Mouse (Mus musculus) kidney, postnatal 0 days (tissue): ENCODE results near the gene Stard13. TPM values are rescaled to one million over a fixed set of nuclear protein-coding genes. Genes with fewer than 3 reads are reported as not detected.
A peak's percentile ranks its signal among the peaks of the same experiment; 100 is the strongest.

Experiments used
- ATAC-seq: fragments of 200-750 bp; cut with Nextera tagmentation; replicated peaks from 2 replicates; pipeline ENCODE4 v1.8.0; 2017; ENCODE audit warnings: low read depth, moderate number of reproducible peaks, moderate TSS enrichment, moderate library complexity; ENCODE audit not compliant: low FRiP score
- DNase-seq: peaks from one replicate; pipeline ENCODE4 v3.0.0-alpha.2; 2016; ENCODE audit warnings: low spot score
- H3K27ac ChIP-seq: fragments of 300-500 bp; sonication (generic); 2 replicates; pipeline ENCODE4 v1.5.1; 2014; ENCODE audit warnings: mild to moderate bottlenecking
- H3K27me3 ChIP-seq: fragments of 300-500 bp; sonication (generic); 2 replicates; pipeline ENCODE4 v1.6.1; 2014; ENCODE audit warnings: low read length, mixed read lengths; ENCODE audit not compliant: insufficient read depth
- H3K36me3 ChIP-seq: fragments of 300-500 bp; sonication (generic); 2 replicates; pipeline ENCODE4 v1.6.1; 2014; ENCODE audit warnings: low read length, mixed read lengths; ENCODE audit not compliant: insufficient read depth
- H3K4me1 ChIP-seq: fragments of 300-500 bp; sonication (generic); replicated peaks from 2 replicates; pipeline ENCODE4 v1.6.1; 2014; ENCODE audit warnings: antibody characterized with exemption, low read length, mixed read lengths; ENCODE audit not compliant: insufficient read depth
- H3K4me2 ChIP-seq: fragments of 300-500 bp; sonication (generic); 2 replicates; pipeline ENCODE4 v1.6.1; 2014; ENCODE audit warnings: mild to moderate bottlenecking, low read length, moderate library complexity, mixed read lengths
- H3K4me3 ChIP-seq: fragments of 300-500 bp; sonication (generic); replicated peaks from 2 replicates; pipeline ENCODE4 v1.5.1; 2014; ENCODE audit warnings: low read depth, low read length
- H3K9ac ChIP-seq: fragments of 300-500 bp; sonication (generic); 2 replicates; pipeline ENCODE4 v1.6.1; 2014; ENCODE audit warnings: low read depth, low read length
- H3K9me3 ChIP-seq: fragments of 300-500 bp; sonication (generic); replicated peaks from 2 replicates; pipeline ENCODE4 v1.6.1; 2016; ENCODE audit warnings: low read length, inconsistent platforms, mixed read lengths
- CTCF ChIP-seq: IDR thresholded peaks from 2 replicates; pipeline ENCODE4 v1.5.1; 2016; ENCODE audit warnings: antibody characterized with exemption, low read depth, mild to moderate bottlenecking, moderate library complexity
- WGBS: fragments of 180-500 bp; shearing (Covaris S2); extraction: QIAGEN DNeasy Blood & Tissue Kit; methylation state at CpG from one replicate; pipeline ENCODE4 v1.1.7; 2014; 5-methylcytosine and 5-hydroxymethylcytosine counted together
- polyA plus RNA-seq: library from polyadenylated mRNA; unstranded; fragments of >200 nt; fragmentation: Nextera tagmentation; extraction: Ambion mirVana; gene quantifications from 2 replicates; pipeline ENCODE4 v1.2.1, GENCODE M21; 2015

Stard13 gene
- polyA plus RNA-seq, 1 experiment from 2014 or later: 7.8 TPM

GRCm38 (mm10) chr5:151218689-151219115 lies 14.9 kb downstream of the Stard13 start:
- Histone ChIP-seq H3K4me2 (no peak overlapping the region), H3K27ac (no peak overlapping the region), H3K4me3 (no peak overlapping the region), H3K36me3 (no peaks in the 10 kb centered on the region), H3K9me3 (no peaks in the 10 kb centered on the region), H3K9ac (no peak overlapping the region), H3K4me1 (0 out of 2 replicates have a peak, but pooled peaks cover 5% of the 10 kb centered on the region), H3K27me3 (no peaks in the 10 kb centered on the region)
- 0 out of 2 replicates have a peak, but pooled peaks have one; percentile 5 for TF ChIP-seq CTCF
- ATAC-seq (peak; percentile 52; the same call in 1 of the 2 replicates), DNase-seq (peak; percentile 60)
- WGBS: 27% methylated on average over 6 of the region's 6 CpGs

GRCm38 (mm10) chr5:151213097-151213496 lies 20.5 kb downstream of the Stard13 start:
- no peaks in the 10 kb centered on the region for H3K4me1 ChIP-seq
- H3K9me3 ChIP-seq: no peaks in the 10 kb centered on the region
- 73% methylated on average over 3 of the region's 3 CpGs for WGBS
- H3K27ac ChIP-seq: no peak overlapping the region
- DNase-seq (no peak), ATAC-seq (no peak)
- H3K36me3 ChIP-seq: no peaks in the 10 kb centered on the region
- H3K4me2 ChIP-seq: no peak overlapping the region
- H3K4me3 ChIP-seq: no peak overlapping the region
- H3K9ac ChIP-seq: no peak overlapping the region
- H3K27me3 ChIP-seq: no peaks in the 10 kb centered on the region
- no peak for TF ChIP-seq CTCF

GRCm38 (mm10) chr5:151210869-151211268 lies 22.8 kb downstream of the Stard13 start:
- H3K9me3 ChIP-seq: no peaks in the 10 kb centered on the region
- H3K4me2 ChIP-seq: no peak overlapping the region
- no peaks in the 10 kb centered on the region for H3K4me1 ChIP-seq
- 96% methylated on average over 1 of the region's 1 CpGs for WGBS
- H3K36me3 ChIP-seq: no peaks in the 10 kb centered on the region
- H3K4me3 ChIP-seq: no peak overlapping the region
- no peak for TF ChIP-seq CTCF
- H3K9ac ChIP-seq: no peak overlapping the region
- DNase-seq (no peak), ATAC-seq (no peak)
- no peak overlapping the region for H3K27ac ChIP-seq
- no peaks in the 10 kb centered on the region for H3K27me3 ChIP-seq

- no peak for TF ChIP-seq CTCF
- no peaks in the 10 kb centered on the region for H3K36me3 ChIP-seq
- H3K4me1 ChIP-seq: no peaks in the 10 kb centered on the region
- 75% methylated on average over 2 of the region's 2 CpGs for WGBS
- no peaks in the 10 kb centered on the region for H3K27me3 ChIP-seq
- H3K9ac ChIP-seq: no peak overlapping the region
- ATAC-seq (no peak), DNase-seq (no peak)
- H3K4me2 ChIP-seq: no peak overlapping the region
- H3K9me3 ChIP-seq: no peaks in the 10 kb centered on the region
- no peak overlapping the region for H3K4me3 ChIP-seq
- H3K27ac ChIP-seq: no peak overlapping the region
These were observed 23.6 kb downstream of the Stard13 start for GRCm38 (mm10) chr5:151210060-151210459.

GRCm38 (mm10) chr5:151205017-151205416 lies 28.6 kb downstream of the Stard13 start:
- TF ChIP-seq CTCF: no peak
- no peak for ATAC-seq

GRCm38 (mm10) chr5:151202925-151203324 lies 30.7 kb downstream of the Stard13 start:
- Histone ChIP-seq H3K27me3 (no peaks in the 10 kb centered on the region), H3K4me2 (no peak overlapping the region), H3K9me3 (no peaks in the 10 kb centered on the region), H3K27ac (no peak overlapping the region), H3K4me1 (no peaks in the 10 kb centered on the region), H3K4me3 (no peak overlapping the region), H3K36me3 (no peaks in the 10 kb centered on the region), H3K9ac (no peak overlapping the region)
- no peak for TF ChIP-seq CTCF
- 43% methylated on average over 5 of the region's 5 CpGs for WGBS
- DNase-seq (peak; percentile 46), ATAC-seq (no peak; the same call in 1 of the 2 replicates)

More at GRCm38 (mm10) chr5:151205017-151205416, 28.6 kb downstream of the Stard13 start:
- Histone ChIP-seq H3K9ac (no peak overlapping the region), H3K9me3 (no peaks in the 10 kb centered on the region), H3K27ac (no peak overlapping the region), H3K4me2 (no peak overlapping the region), H3K36me3 (no peaks in the 10 kb centered on the region), H3K4me1 (no peaks in the 10 kb centered on the region), H3K27me3 (no peaks in the 10 kb centered on the region), H3K4me3 (no peak overlapping the region)
- 90% methylated on average over 4 of the region's 4 CpGs for WGBS
- no peak for DNase-seq

GRCm38 (mm10) chr5:151201220-151201619 lies 32.4 kb downstream of the Stard13 start:
- H3K9me3 ChIP-seq: no peaks in the 10 kb centered on the region
- no peak for ATAC-seq
- no peaks in the 10 kb centered on the region for H3K36me3 ChIP-seq
- TF ChIP-seq CTCF: no peak
- no peak overlapping the region for H3K27ac ChIP-seq
- no peaks in the 10 kb centered on the region for H3K27me3 ChIP-seq
- 68% methylated on average over 3 of the region's 3 CpGs for WGBS
- H3K4me2 ChIP-seq: no peak overlapping the region
- no peak overlapping the region for H3K4me3 ChIP-seq
- H3K4me1 ChIP-seq: no peaks in the 10 kb centered on the region
- no peak overlapping the region for H3K9ac ChIP-seq
- no peak for DNase-seq
